Mouse (Mus musculus) spleen, postnatal 0 days (tissue): ENCODE results near the gene Vmn1r208. TPM values are rescaled to one million over a fixed set of nuclear protein-coding genes. Genes with fewer than 3 reads are reported as not detected.

ENCODE experiments used
- polyA plus RNA-seq: library from polyadenylated mRNA; unstranded; fragments of >200 nt; fragmentation: Nextera tagmentation; extraction: Ambion mirVana; gene quantifications from 2 replicates; pipeline ENCODE4 v1.2.1, GENCODE M21; 2015

Gene Vmn1r208
- not detected in 2 replicates for polyA plus RNA-seq

GRCm38 (mm10) chr13:22777300-22777699 lies at the start of gene Vmn1r208:
Gene Vmn1r208, minus strand, starts transcription at chr13:22777400.

GRCm38 (mm10) chr13:22809582-22809981 lies 32.4 kb upstream of the Vmn1r208 start, which contains the start of gene Vmn1r209:
Gene Vmn1r209, minus strand, starts transcription at chr13:22809682.

GRCm38 (mm10) chr13:22729529-22729928 lies 47.7 kb downstream of the Vmn1r208 start, which contains the start of gene Vmn1r207-ps:
Gene Vmn1r207-ps, minus strand, starts transcription at chr13:22729629.

Other genes starting within 250 kb of the Vmn1r208 start
- not detected in 2 replicates for gene Vmn1r204, start 224.2 kb downstream of the Vmn1r208 start, polyA plus RNA-seq
- not detected in 2 replicates for gene Vmn1r205, start 184.4 kb downstream of the Vmn1r208 start, polyA plus RNA-seq
- gene Vmn1r206, start 153.1 kb downstream of the Vmn1r208 start, polyA plus RNA-seq: not detected in 2 replicates
- not detected in 2 replicates for gene Vmn1r207-ps, start 47.8 kb downstream of the Vmn1r208 start, polyA plus RNA-seq
- gene Vmn1r209, start 32.3 kb upstream of the Vmn1r208 start, polyA plus RNA-seq: not detected in 2 replicates
- not detected in 2 replicates for gene Vmn1r210, start 53.9 kb upstream of the Vmn1r208 start, polyA plus RNA-seq
- gene Vmn1r211, start 80.2 kb upstream of the Vmn1r208 start, polyA plus RNA-seq: not detected in 2 replicates
- gene Vmn1r212, start 106.8 kb upstream of the Vmn1r208 start, polyA plus RNA-seq: not detected in 2 replicates
- gene Vmn1r213, start 230.3 kb upstream of the Vmn1r208 start, polyA plus RNA-seq: not detected in 2 replicates